Mouse (Mus musculus) kidney, postnatal 0 days (tissue): ENCODE results near the gene D11Wsu47e. TPM values are rescaled to one million over a fixed set of nuclear protein-coding genes. Genes with fewer than 3 reads are reported as not detected.

ENCODE experiments used
- ATAC-seq: fragments of 200-750 bp; cut with Nextera tagmentation; replicated peaks from 2 replicates; pipeline ENCODE4 v1.8.0; 2017; ENCODE audit warnings: low read depth, moderate number of reproducible peaks, moderate TSS enrichment, moderate library complexity; ENCODE audit not compliant: low FRiP score
- DNase-seq: peaks from one replicate; pipeline ENCODE4 v3.0.0-alpha.2; 2016; ENCODE audit warnings: low spot score
- H3K27ac ChIP-seq: fragments of 300-500 bp; sonication (generic); 2 replicates; pipeline ENCODE4 v1.5.1; 2014; ENCODE audit warnings: mild to moderate bottlenecking
- H3K27me3 ChIP-seq: fragments of 300-500 bp; sonication (generic); 2 replicates; pipeline ENCODE4 v1.6.1; 2014; ENCODE audit warnings: low read length, mixed read lengths; ENCODE audit not compliant: insufficient read depth
- H3K36me3 ChIP-seq: fragments of 300-500 bp; sonication (generic); 2 replicates; pipeline ENCODE4 v1.6.1; 2014; ENCODE audit warnings: low read length, mixed read lengths; ENCODE audit not compliant: insufficient read depth
- H3K4me1 ChIP-seq: fragments of 300-500 bp; sonication (generic); replicated peaks from 2 replicates; pipeline ENCODE4 v1.6.1; 2014; ENCODE audit warnings: antibody characterized with exemption, low read length, mixed read lengths; ENCODE audit not compliant: insufficient read depth
- H3K4me2 ChIP-seq: fragments of 300-500 bp; sonication (generic); 2 replicates; pipeline ENCODE4 v1.6.1; 2014; ENCODE audit warnings: mild to moderate bottlenecking, low read length, moderate library complexity, mixed read lengths
- H3K4me3 ChIP-seq: fragments of 300-500 bp; sonication (generic); replicated peaks from 2 replicates; pipeline ENCODE4 v1.5.1; 2014; ENCODE audit warnings: low read depth, low read length
- H3K9ac ChIP-seq: fragments of 300-500 bp; sonication (generic); 2 replicates; pipeline ENCODE4 v1.6.1; 2014; ENCODE audit warnings: low read depth, low read length
- H3K9me3 ChIP-seq: fragments of 300-500 bp; sonication (generic); replicated peaks from 2 replicates; pipeline ENCODE4 v1.6.1; 2016; ENCODE audit warnings: low read length, inconsistent platforms, mixed read lengths
- CTCF ChIP-seq: IDR thresholded peaks from 2 replicates; pipeline ENCODE4 v1.5.1; 2016; ENCODE audit warnings: antibody characterized with exemption, low read depth, mild to moderate bottlenecking, moderate library complexity
- WGBS: fragments of 180-500 bp; shearing (Covaris S2); extraction: QIAGEN DNeasy Blood & Tissue Kit; methylation state at CpG from one replicate; pipeline ENCODE4 v1.1.7; 2014; 5-methylcytosine and 5-hydroxymethylcytosine counted together
- polyA plus RNA-seq: library from polyadenylated mRNA; unstranded; fragments of >200 nt; fragmentation: Nextera tagmentation; extraction: Ambion mirVana; gene quantifications from 2 replicates; pipeline ENCODE4 v1.2.1, GENCODE M21; 2015

Gene D11Wsu47e
- polyA plus RNA-seq, 1 experiment from 2014 or later = 18.8 TPM

DNA sequence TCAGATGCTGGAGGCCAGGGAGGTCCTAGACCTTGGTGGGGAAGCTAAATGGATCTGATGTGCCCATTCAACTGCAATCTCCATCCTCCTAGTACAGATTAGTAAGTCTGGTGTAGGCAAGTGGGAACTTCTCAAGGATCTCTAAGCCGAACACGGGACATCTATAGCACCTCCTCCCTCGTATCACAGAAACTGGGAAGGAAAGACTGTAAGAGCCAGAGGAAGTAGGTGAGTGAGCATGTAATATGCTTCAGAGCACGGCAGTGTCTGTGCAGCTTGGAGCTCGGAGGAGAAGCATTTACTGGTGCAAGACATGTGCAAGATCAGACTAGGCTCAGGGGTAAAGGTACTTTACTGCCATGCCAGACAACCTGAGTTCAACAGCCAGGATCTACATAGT is 15.4 kb upstream of the D11Wsu47e start:
- Histone ChIP-seq H3K9ac (no peak overlapping the region), H3K27me3 (no peaks in the 10 kb centered on the region), H3K4me1 (peaks cover 12% of the 10 kb centered on the region), H3K4me2 (no peak overlapping the region), H3K4me3 (no peak overlapping the region), H3K9me3 (no peaks in the 10 kb centered on the region), H3K36me3 (peaks cover 18% of the 10 kb centered on the region), H3K27ac (peak overlapping the region; percentile 84)
- ATAC-seq (no peak), DNase-seq (no peak)
- WGBS = 72% methylated on average over 5 of the region's 5 CpGs
- TF ChIP-seq CTCF = no peak

DNA sequence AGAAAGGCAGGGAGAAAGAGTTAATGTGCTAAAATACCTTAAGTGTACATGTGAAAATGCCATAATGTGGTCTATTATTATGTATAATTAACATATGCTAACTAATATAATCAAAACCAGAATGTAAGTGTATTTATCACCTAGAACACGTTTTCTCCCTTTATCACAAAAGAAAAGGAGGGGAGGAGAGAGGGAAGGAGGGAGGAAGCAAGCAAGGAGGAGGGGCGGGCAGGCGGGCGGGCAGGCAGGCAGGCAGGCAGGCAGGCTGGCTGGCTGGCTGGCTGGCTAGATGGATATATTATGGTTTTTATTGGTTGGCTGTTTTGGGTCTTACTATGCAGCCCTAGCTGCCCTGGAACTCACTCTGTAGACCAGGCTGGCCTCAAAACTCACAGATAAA is 14.5 kb upstream of the D11Wsu47e start:
- 61% methylated on average over 4 of the region's 4 CpGs for WGBS
- no peak overlapping the region for H3K4me2 ChIP-seq
- H3K4me1 ChIP-seq = peaks cover 12% of the 10 kb centered on the region
- DNase-seq = no peak
- no peak overlapping the region for H3K4me3 ChIP-seq
- no peak for TF ChIP-seq CTCF
- H3K27ac ChIP-seq = no peak overlapping the region
- H3K9ac ChIP-seq = no peak overlapping the region
- no peak for ATAC-seq
- no peaks in the 10 kb centered on the region for H3K9me3 ChIP-seq
- no peaks in the 10 kb centered on the region for H3K27me3 ChIP-seq
- peaks cover 17% of the 10 kb centered on the region; the same call in 1 of the 2 replicates for H3K36me3 ChIP-seq

DNA sequence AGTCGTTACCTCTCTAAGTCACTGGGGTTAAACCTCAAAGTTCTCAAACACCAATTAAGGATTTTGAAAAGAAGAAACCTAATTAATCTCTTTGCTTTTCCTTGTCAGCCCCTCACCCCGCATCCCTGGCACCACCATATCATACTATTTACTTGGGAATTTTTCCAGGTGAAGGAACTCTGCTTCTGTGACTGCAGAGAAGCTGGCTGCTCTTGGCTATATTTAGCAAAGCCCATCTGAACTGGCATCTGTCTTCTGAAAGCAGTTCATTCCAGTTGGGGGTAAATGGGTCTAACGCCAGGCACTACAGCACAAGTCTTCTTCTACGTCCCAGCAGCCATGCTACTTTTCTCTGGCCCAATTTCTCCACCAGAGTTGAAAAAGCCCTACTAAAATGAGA is 10.6 kb upstream of the D11Wsu47e start:
- 87% methylated on average over 4 of the region's 4 CpGs for whole genome bisulfite sequencing
- no peak overlapping the region for H3K4me2 ChIP-seq
- H3K4me3 ChIP-seq = no peak overlapping the region
- no peaks in the 10 kb centered on the region for H3K9me3 ChIP-seq
- peaks cover 1% of the 10 kb centered on the region; the same call in 1 of the 2 replicates for H3K4me1 ChIP-seq
- TF ChIP-seq CTCF = no peak
- ATAC-seq = no peak
- 0 out of 2 replicates have a peak overlapping the region, but pooled peaks have one; percentile 4 for H3K9ac ChIP-seq
- H3K36me3 ChIP-seq = peaks cover 31% of the 10 kb centered on the region
- no peak overlapping the region for H3K27ac ChIP-seq
- DNase-seq = no peak
- H3K27me3 ChIP-seq = no peaks in the 10 kb centered on the region

DNA sequence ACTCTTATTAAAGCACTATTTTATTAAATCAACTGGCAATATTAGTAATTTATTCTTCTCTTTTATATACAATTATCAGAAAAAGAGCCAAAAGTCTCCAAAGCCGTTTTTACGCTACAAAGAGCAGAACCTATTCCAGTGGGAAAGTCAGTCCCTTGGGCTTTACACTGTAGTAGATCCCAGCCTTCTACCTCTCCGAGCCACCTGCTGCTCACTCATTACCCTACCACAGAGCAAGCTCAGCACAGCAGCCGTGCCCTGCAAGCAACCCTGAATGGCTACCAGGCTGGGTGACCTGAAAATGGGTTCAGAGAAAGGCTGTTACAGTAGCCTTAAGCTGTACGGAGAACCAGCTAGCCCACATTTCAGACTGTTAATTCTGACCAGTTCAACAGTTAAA is 9.6 kb upstream of the D11Wsu47e start:
- no peaks in the 10 kb centered on the region for H3K9me3 ChIP-seq
- no peak overlapping the region for H3K9ac ChIP-seq
- no peaks in the 10 kb centered on the region for H3K27me3 ChIP-seq
- no peak overlapping the region for H3K4me2 ChIP-seq
- H3K4me1 ChIP-seq = no peaks in the 10 kb centered on the region
- H3K27ac ChIP-seq = no peak overlapping the region
- ATAC-seq (no peak), DNase-seq (no peak)
- no peak for TF ChIP-seq CTCF
- no peak overlapping the region for H3K4me3 ChIP-seq
- H3K36me3 ChIP-seq = peaks cover 31% of the 10 kb centered on the region
- whole genome bisulfite sequencing = 89% methylated on average over 5 of the region's 5 CpGs

DNA sequence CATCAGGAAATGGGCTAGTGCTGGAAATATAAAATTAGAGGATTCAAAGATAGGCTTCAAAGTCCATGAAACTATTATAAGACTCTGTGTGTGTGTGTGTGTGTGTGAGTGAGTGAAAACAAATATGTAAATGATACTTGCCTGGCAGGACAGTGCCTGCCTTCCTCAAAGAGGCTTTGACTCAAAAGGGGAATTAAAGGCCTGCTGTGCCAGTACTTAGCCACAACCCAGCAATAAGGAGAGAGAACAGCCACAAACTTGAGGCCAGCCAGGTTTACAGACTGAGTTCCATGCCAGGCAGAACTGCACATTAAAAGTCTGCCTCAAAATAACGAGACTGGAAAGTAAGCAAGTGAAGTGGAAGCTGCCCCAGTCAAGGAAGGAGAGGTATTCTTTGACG is 7.4 kb upstream of the D11Wsu47e start:
- peaks cover 9% of the 10 kb centered on the region; the same call in 1 of the 2 replicates for H3K4me1 ChIP-seq
- no peak overlapping the region for H3K4me2 ChIP-seq
- ATAC-seq (no peak), DNase-seq (no peak)
- H3K9ac ChIP-seq = no peak overlapping the region
- H3K4me3 ChIP-seq = no peak overlapping the region
- no peak overlapping the region for H3K27ac ChIP-seq
- no peak for TF ChIP-seq CTCF
- no peaks in the 10 kb centered on the region for H3K27me3 ChIP-seq
- H3K36me3 ChIP-seq = peaks cover 29% of the 10 kb centered on the region
- 87% methylated on average over 2 of the region's 2 CpGs for whole genome bisulfite sequencing
- H3K9me3 ChIP-seq = no peaks in the 10 kb centered on the region

DNA sequence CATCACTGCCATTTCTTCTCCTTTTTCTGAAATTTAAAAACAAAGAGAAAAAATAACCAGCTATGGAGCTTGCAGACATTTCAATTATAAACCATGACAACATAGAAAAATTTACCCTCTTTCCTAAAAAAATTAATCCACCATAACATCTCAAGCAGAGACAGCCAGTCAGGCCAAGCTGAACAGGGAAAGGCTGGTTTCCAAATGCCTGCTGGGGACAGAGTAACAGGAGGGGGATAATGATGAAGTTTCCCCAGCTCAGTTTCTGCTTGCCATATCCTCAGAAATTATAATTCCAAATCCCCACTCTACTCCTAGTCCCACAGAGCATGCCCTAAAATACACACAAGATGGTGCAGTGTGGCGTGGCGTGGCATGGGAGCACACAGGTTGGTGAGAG is 6.8 kb upstream of the D11Wsu47e start:
- Histone ChIP-seq H3K27ac (no peak overlapping the region), H3K4me2 (no peak overlapping the region), H3K9me3 (no peaks in the 10 kb centered on the region), H3K27me3 (no peaks in the 10 kb centered on the region), H3K9ac (no peak overlapping the region), H3K4me3 (no peak overlapping the region), H3K36me3 (peaks cover 27% of the 10 kb centered on the region), H3K4me1 (peaks cover 9% of the 10 kb centered on the region; the same call in 1 of the 2 replicates)
- DNase-seq (no peak), ATAC-seq (no peak)
- no peak for TF ChIP-seq CTCF
- WGBS = 98% methylated on average over 2 of the region's 2 CpGs

DNA sequence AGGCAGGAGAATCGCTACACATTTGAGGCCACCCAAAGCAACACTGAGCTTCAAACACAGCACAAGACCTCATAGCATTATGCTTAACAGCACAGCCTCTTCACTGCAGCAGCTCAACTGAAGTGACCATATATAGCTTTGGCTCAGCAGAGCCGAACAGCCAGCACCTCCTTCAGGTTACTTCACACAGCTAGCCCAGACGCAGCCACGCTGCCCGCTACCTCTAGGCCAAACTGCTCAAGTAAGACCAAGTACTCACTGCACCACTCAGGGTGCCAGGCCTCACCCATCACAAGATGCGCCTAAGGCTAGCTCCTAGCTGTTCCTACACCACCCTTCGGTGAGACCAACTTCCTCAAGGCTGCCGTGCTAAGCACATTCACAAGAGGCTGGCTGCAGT is 5.8 kb upstream of the D11Wsu47e start:
- Histone ChIP-seq H3K4me2 (no peak overlapping the region), H3K9ac (no peak overlapping the region), H3K4me1 (peaks cover 9% of the 10 kb centered on the region; the same call in 1 of the 2 replicates), H3K4me3 (no peak overlapping the region), H3K27ac (no peak overlapping the region; the same call in 1 of the 2 replicates), H3K36me3 (peaks cover 21% of the 10 kb centered on the region), H3K27me3 (no peaks in the 10 kb centered on the region), H3K9me3 (no peaks in the 10 kb centered on the region)
- DNase-seq = no peak
- whole genome bisulfite sequencing = 67% methylated on average over 8 of the region's 8 CpGs
- ATAC-seq = no peak
- peak; percentile 22; the same call in 1 of the 2 replicates for TF ChIP-seq CTCF
